13 mouse cellular contexts compared by ENCODE assay signal in genomic region chr6:28747931-28748670, GRCm38 (mm10).
DNase-seq lines count a peak whose midpoint lies in the region; ATAC-seq and TF ChIP-seq lines count a peak whose summit lies in the region.
"Had no signal": no experiment of that assay in that cellular context is flagged by ENCODE, and none has a peak within 500 bp of the region (broad histone marks: within the 10 kb centered on the region; RNA-seq: fewer than 3 reads in every experiment).

No protein-coding gene starts in this region.

- TF ChIP-seq POLR2A in lung, adult 2 months (IDR thresholded peaks at IDR 0.05; ENCODE audit: borderline replicate concordance, extremely low read depth, low read depth, low read length), result no peak

- 73% methylated on average over 14 of the region's 14 CpGs for WGBS in lung, adult 2 months
- 57% methylated on average over 14 of the region's 14 CpGs for WGBS in hindbrain, embryonic 14.5 days
- WGBS in forebrain, embryonic 13.5 days, result 77% methylated on average over 14 of the region's 14 CpGs

- 0 out of 2 replicates have a peak, but pooled peaks cover 3% of the 10 kb centered on the region for H3K36me3 ChIP-seq in hindbrain, embryonic 14.5 days (replicated peaks; ENCODE audit: control insufficient read depth, insufficient read depth)
- peaks cover 7% of the 10 kb centered on the region; the same call in 1 of the 2 replicates for H3K36me3 ChIP-seq in forebrain, embryonic 13.5 days (ENCODE audit: poor library complexity, severe bottlenecking)
- H3K36me3 ChIP-seq: embryonic facial prominence, embryonic 12.5 days had no signal

- no peak overlapping the region for H3K4me3 ChIP-seq in lung, adult 2 months (replicated peaks; ENCODE audit: extremely low read depth, low read depth, low read length)
- no peak overlapping the region for H3K4me3 ChIP-seq in hindbrain, embryonic 14.5 days (replicated peaks; ENCODE audit: low read length)
- H3K4me3 ChIP-seq in forebrain, embryonic 13.5 days, result no peak overlapping the region
- H3K4me3 ChIP-seq: embryonic facial prominence, embryonic 12.5 days; limb, embryonic 13.5 days had no signal

- no peaks in the 10 kb centered on the region for H3K27me3 ChIP-seq in hindbrain, embryonic 14.5 days (ENCODE audit: control insufficient read depth, insufficient read depth, low read length)
- no peaks in the 10 kb centered on the region for H3K27me3 ChIP-seq in forebrain, embryonic 13.5 days
- H3K27me3 ChIP-seq: embryonic facial prominence, embryonic 12.5 days; limb, embryonic 13.5 days had no signal

- H3K9me3 ChIP-seq in hindbrain, embryonic 14.5 days (ENCODE audit: control insufficient read depth, low read length), result no peaks in the 10 kb centered on the region
- H3K9me3 ChIP-seq in forebrain, embryonic 13.5 days (replicated peaks), result no peaks in the 10 kb centered on the region
- H3K9me3 ChIP-seq: embryonic facial prominence, embryonic 12.5 days; limb, embryonic 13.5 days had no signal

- H3K4me1 ChIP-seq in lung, adult 2 months (ENCODE audit: control insufficient read depth, insufficient read depth, low read length), result peaks cover under 1% of the 10 kb centered on the region; the same call in 1 of the 2 replicates
- peaks cover 21% of the 10 kb centered on the region for H3K4me1 ChIP-seq in hindbrain, embryonic 14.5 days (replicated peaks; ENCODE audit: control insufficient read depth, insufficient read depth, low read length)
- H3K4me1 ChIP-seq in forebrain, embryonic 13.5 days, result peaks cover 61% of the 10 kb centered on the region

- ATAC-seq in hindbrain, embryonic 14.5 days (ENCODE audit: low FRiP score), result peak; percentile 27; the same call in 1 of the 2 replicates
- no peak for ATAC-seq in forebrain, embryonic 13.5 days
- ATAC-seq in frontal cortex, adult (ENCODE audit: low TSS enrichment), result no peak
- ATAC-seq: intestine, postnatal 0 days had no signal

- no peak overlapping the region for H3K4me2 ChIP-seq in hindbrain, embryonic 14.5 days (replicated peaks)
- no peak overlapping the region for H3K4me2 ChIP-seq in forebrain, embryonic 13.5 days
- H3K4me2 ChIP-seq: embryonic facial prominence, embryonic 12.5 days; limb, embryonic 13.5 days had no signal

- H3K27ac ChIP-seq in hindbrain, embryonic 14.5 days, result no peak overlapping the region
- no peak overlapping the region for H3K27ac ChIP-seq in forebrain, embryonic 13.5 days
- H3K27ac ChIP-seq: embryonic facial prominence, embryonic 12.5 days; limb, embryonic 13.5 days had no signal

- DNase-seq in lung, adult 2 months, result peak; percentile 20
- no peak for DNase-seq in lung, postnatal 10 days
- peak; percentile 92 for DNase-seq in cerebellum, adult 11-12 months
- no peak for DNase-seq in hindbrain, embryonic 14.5 days (ENCODE audit: low spot score)
- peak; percentile 39 to 60 for DNase-seq in kidney, postnatal 4 days
- no peak for DNase-seq in gastrocnemius, postnatal 4 days (ENCODE audit: low spot score in 2 of 2)
- DNase-seq: adrenal gland, adult 8-10 months; heart, adult 18-20 months had no signal

- no peak overlapping the region for H3K9ac ChIP-seq in hindbrain, embryonic 14.5 days
- no peak overlapping the region for H3K9ac ChIP-seq in forebrain, embryonic 13.5 days
- H3K9ac ChIP-seq: embryonic facial prominence, embryonic 12.5 days; limb, embryonic 13.5 days had no signal

- TF ChIP-seq CTCF in lung, adult 2 months (IDR thresholded peaks at IDR 0.05; ENCODE audit: insufficient read depth, low read length), result no peak

Comparison
In these comparisons a context has a peak if more than half of its experiments do, and no peak if none do; other contexts are left out.
1. DNase-seq: peak in lung, adult 2 months (single experiment), cerebellum, adult 11-12 months (single experiment) and kidney, postnatal 4 days (2 of 2); none in lung, postnatal 10 days (single experiment), hindbrain, embryonic 14.5 days (single experiment) and gastrocnemius, postnatal 4 days (0 of 2).